Mouse (Mus musculus): Measurements from ENCODE around the gene Psma5. TPM values are rescaled to one million over a fixed set of nuclear protein-coding genes. Genes with fewer than 3 reads are reported as not detected.

The Psma5 gene
- polyA plus RNA-seq, 1 experiment from 2014 or later = 254 TPM

- DNase-seq (ENCODE audit: low spot score) = peak; percentile 59
- 46% methylated on average over 3 of the region's 3 CpGs for WGBS
- Histone ChIP-seq H3K4me1 (replicated peaks; ENCODE audit: insufficient read depth, low read length) (no peaks in the 10 kb centered on the region), H3K9me3 (replicated peaks; ENCODE audit: low read length) (no peaks in the 10 kb centered on the region), H3K9ac (ENCODE audit: low read depth, low read length) (no peak overlapping the region), H3K4me2 (ENCODE audit: low read length) (no peak overlapping the region), H3K36me3 (ENCODE audit: insufficient read depth, low read length) (0 out of 2 replicates have a peak, but pooled peaks cover 2% of the 10 kb centered on the region), H3K4me3 (replicated peaks; ENCODE audit: low read depth, low read length) (no peak overlapping the region), H3K27me3 (ENCODE audit: insufficient read depth, low read length) (no peaks in the 10 kb centered on the region), H3K27ac (peak overlapping the region; percentile 52; the same call in 1 of the 2 replicates)
- no peak for TF ChIP-seq CTCF (IDR thresholded peaks at IDR 0.05; ENCODE audit: low read depth)
- no peak for ATAC-seq (replicated peaks; ENCODE audit: low FRiP score, low read depth)
Measured at GRCm38 (mm10) chr3:108327916-108328315, 71.2 kb downstream of the Psma5 start.

DNA sequence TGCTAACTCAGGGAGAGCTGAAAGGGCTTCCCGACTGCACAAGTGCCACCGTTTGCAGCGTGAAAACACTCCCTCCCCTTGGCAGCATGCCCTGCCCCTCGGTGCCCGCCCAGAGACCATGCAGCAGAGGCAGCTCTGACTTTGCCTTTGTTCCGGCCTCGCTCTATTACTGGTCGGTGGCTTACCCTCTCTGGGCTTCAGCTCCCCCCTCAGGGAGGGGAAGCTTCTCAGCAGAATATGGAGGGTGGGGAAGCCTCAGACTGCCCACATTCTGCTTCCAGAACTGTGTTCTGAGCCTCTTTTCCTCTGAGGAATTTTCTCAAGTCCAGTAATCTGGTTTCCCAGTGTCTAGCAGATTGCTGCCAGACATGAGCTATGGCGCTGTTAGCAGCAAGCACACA, 71.7 kb downstream of the Psma5 start:
- DNase-seq (ENCODE audit: low spot score) (peak; percentile 47), ATAC-seq (replicated peaks; ENCODE audit: low FRiP score, low read depth) (no peak)
- Histone ChIP-seq H3K4me1 (replicated peaks; ENCODE audit: insufficient read depth, low read length) (no peaks in the 10 kb centered on the region), H3K4me2 (ENCODE audit: low read length) (no peak overlapping the region), H3K27ac (peak overlapping the region; percentile 52; the same call in 1 of the 2 replicates), H3K36me3 (ENCODE audit: insufficient read depth, low read length) (0 out of 2 replicates have a peak, but pooled peaks cover 2% of the 10 kb centered on the region), H3K9me3 (replicated peaks; ENCODE audit: low read length) (no peaks in the 10 kb centered on the region), H3K9ac (ENCODE audit: low read depth, low read length) (no peak overlapping the region), H3K27me3 (ENCODE audit: insufficient read depth, low read length) (no peaks in the 10 kb centered on the region), H3K4me3 (replicated peaks; ENCODE audit: low read depth, low read length) (no peak overlapping the region)
- no peak for TF ChIP-seq CTCF (IDR thresholded peaks at IDR 0.05; ENCODE audit: low read depth)
- 42% methylated on average over 9 of the region's 9 CpGs for WGBS

Other genes starting within 250 kb of the Psma5 start
- 177 and 224 TPM in 2 replicates for gene Gstm1, start 239.0 kb upstream of the Psma5 start, polyA plus RNA-seq (2015; fragmentation: Nextera tagmentation; extraction: Ambion mirVana)
- 21.8 and 22.1 TPM in 2 replicates for gene Gstm4, start 212.0 kb upstream of the Psma5 start, polyA plus RNA-seq (2015; fragmentation: Nextera tagmentation; extraction: Ambion mirVana)
- gene Ampd2, start 170.3 kb upstream of the Psma5 start, polyA plus RNA-seq (2015; fragmentation: Nextera tagmentation; extraction: Ambion mirVana) = 35.8 and 38.2 TPM in 2 replicates
- gene Gnat2, start 164.1 kb upstream of the Psma5 start, polyA plus RNA-seq (2015; fragmentation: Nextera tagmentation; extraction: Ambion mirVana) = 1.0 and 1.2 TPM in 2 replicates
- gene Gnai3, start 110.8 kb upstream of the Psma5 start, polyA plus RNA-seq (2015; fragmentation: Nextera tagmentation; extraction: Ambion mirVana) = 134 and 147 TPM in 2 replicates
- gene Gpr61, start 102.0 kb upstream of the Psma5 start, polyA plus RNA-seq (2015; fragmentation: Nextera tagmentation; extraction: Ambion mirVana) = not detected in 2 replicates
- gene Amigo1, start 70.6 kb upstream of the Psma5 start, polyA plus RNA-seq (2015; fragmentation: Nextera tagmentation; extraction: Ambion mirVana) = 4.2 and 5.4 TPM in 2 replicates
- gene Cyb561d1, start 55.7 kb upstream of the Psma5 start, polyA plus RNA-seq (2015; fragmentation: Nextera tagmentation; extraction: Ambion mirVana) = 3.1 and 3.4 TPM in 2 replicates
- 10.9 and 11.0 TPM in 2 replicates for gene Atxn7l2, start 46.0 kb upstream of the Psma5 start, polyA plus RNA-seq (2015; fragmentation: Nextera tagmentation; extraction: Ambion mirVana)
- 3.5 and 3.6 TPM in 2 replicates for gene Sypl2, start 30.3 kb upstream of the Psma5 start, polyA plus RNA-seq (2015; fragmentation: Nextera tagmentation; extraction: Ambion mirVana)
- 11.7 and 12.4 TPM in 2 replicates for gene Sort1, start 27.2 kb downstream of the Psma5 start, polyA plus RNA-seq (2015; fragmentation: Nextera tagmentation; extraction: Ambion mirVana)
- not detected in 2 replicates for gene Mybphl, start 108.0 kb downstream of the Psma5 start, polyA plus RNA-seq (2015; fragmentation: Nextera tagmentation; extraction: Ambion mirVana)
- 19.0 and 20.4 TPM in 2 replicates for gene Psrc1, start 126.9 kb downstream of the Psma5 start, polyA plus RNA-seq (2015; fragmentation: Nextera tagmentation; extraction: Ambion mirVana)
- gene Celsr2, start 158.6 kb downstream of the Psma5 start, polyA plus RNA-seq (2015; fragmentation: Nextera tagmentation; extraction: Ambion mirVana) = 15.1 and 16.9 TPM in 2 replicates
- gene Sars, start 188.3 kb downstream of the Psma5 start, polyA plus RNA-seq (2015; fragmentation: Nextera tagmentation; extraction: Ambion mirVana) = 118 and 135 TPM in 2 replicates

All from kidney, postnatal 0 days (tissue).